Mouse (Mus musculus): ENCODE data around the gene Paqr7.
A peak's percentile ranks its signal among the peaks of the same experiment; 100 is the strongest.
"Not testable (repeated sequence)": the region's sequence is repeated elsewhere in the genome, so short reads cannot be mapped to it uniquely, and the experiment has no call there.

The Paqr7 gene

GRCm38 (mm10) chr4:134473764-134474163, 22.7 kb upstream of the Paqr7 start:
- DNase-seq (ENCODE audit: low spot score in 2 of 2): no peak

GRCm38 (mm10) chr4:134474240-134474639, 22.3 kb upstream of the Paqr7 start:
- DNase-seq (ENCODE audit: low spot score in 2 of 2): no peak

- DNase-seq (ENCODE audit: low spot score in 2 of 2): no peak
Observed at GRCm38 (mm10) chr4:134476899-134477298, 19.6 kb upstream of the Paqr7 start.

GRCm38 (mm10) chr4:134478031-134478430, 18.5 kb upstream of the Paqr7 start:
- peak; percentile 94 to 99 for DNase-seq (ENCODE audit: low spot score in 2 of 2)

GRCm38 (mm10) chr4:134479839-134480238, 16.7 kb upstream of the Paqr7 start:
- DNase-seq (ENCODE audit: low spot score in 2 of 2): no peak

GRCm38 (mm10) chr4:134480864-134481263, 15.6 kb upstream of the Paqr7 start:
- peak; percentile 77 to 94 for DNase-seq (ENCODE audit: low spot score in 2 of 2)

GRCm38 (mm10) chr4:134481270-134481669, 15.2 kb upstream of the Paqr7 start:
- no peak for DNase-seq (ENCODE audit: low spot score in 2 of 2)

GRCm38 (mm10) chr4:134482442-134482841, 14.1 kb upstream of the Paqr7 start:
- DNase-seq (ENCODE audit: low spot score in 2 of 2): no peak

GRCm38 (mm10) chr4:134483078-134483688, 13.3 kb upstream of the Paqr7 start:
- DNase-seq (ENCODE audit: low spot score in 2 of 2): no peak

GRCm38 (mm10) chr4:134483696-134484095, 12.8 kb upstream of the Paqr7 start:
- no peak for DNase-seq (ENCODE audit: low spot score in 2 of 2)

GRCm38 (mm10) chr4:134484231-134484630, 12.3 kb upstream of the Paqr7 start:
- DNase-seq (ENCODE audit: low spot score in 2 of 2): no peak

GRCm38 (mm10) chr4:134485151-134485900, 11.2 kb upstream of the Paqr7 start:
- no peak for DNase-seq (ENCODE audit: low spot score in 2 of 2)

GRCm38 (mm10) chr4:134488211-134488610, 8.3 kb upstream of the Paqr7 start:
- DNase-seq (ENCODE audit: low spot score in 2 of 2): no peak

GRCm38 (mm10) chr4:134489986-134490665, 6.4 kb upstream of the Paqr7 start:
- no peak for DNase-seq (ENCODE audit: low spot score in 2 of 2)

- no peak for DNase-seq (ENCODE audit: low spot score in 2 of 2)
Observed at GRCm38 (mm10) chr4:134491716-134492115, 4.8 kb upstream of the Paqr7 start.

- not testable (repeated sequence) for DNase-seq (ENCODE audit: low spot score in 2 of 2)
Observed at GRCm38 (mm10) chr4:134494161-134494560, 2.3 kb upstream of the Paqr7 start.

GRCm38 (mm10) chr4:134494780-134495545, 1.5 kb upstream of the Paqr7 start:
- peak; percentile 70 to 77 for DNase-seq (ENCODE audit: low spot score in 2 of 2)

- no peak for DNase-seq (ENCODE audit: low spot score in 2 of 2)
Observed at GRCm38 (mm10) chr4:134495546-134495923, 962 bp upstream of the Paqr7 start.

GRCm38 (mm10) chr4:134497223-134497622, 726 bp downstream of the Paqr7 start:
- no peak for DNase-seq (ENCODE audit: low spot score in 2 of 2)

GRCm38 (mm10) chr4:134497986-134498731, 1.7 kb downstream of the Paqr7 start:
- no peak for DNase-seq (ENCODE audit: low spot score in 2 of 2)

GRCm38 (mm10) chr4:134498983-134499382, 2.5 kb downstream of the Paqr7 start:
- DNase-seq (ENCODE audit: low spot score in 2 of 2): not testable (repeated sequence)
